Mouse (Mus musculus) MEL (cell line): ENCODE results near the gene Tubgcp3.

ENCODE experiments used
- CHD2 ChIP-seq: IDR thresholded peaks from 2 replicates; pipeline ENCODE4 v1.6.1; 2011; ENCODE audit warnings: low read length, improper control_type of control experiment
- CTCF ChIP-seq, 3 experiments: IDR thresholded peaks in 2 of 3; conservative IDR thresholded peaks in 1 of 3; 2 replicates each; pipeline ENCODE4 v1.5.1; 2011 to 2012; ENCODE audit warnings: low read length in 3 of 3, low read depth in 2 of 3, mild to moderate bottlenecking in 2 of 3, improper control_type of control experiment in 1 of 3, inconsistent platforms in 1 of 3, mixed read lengths in 1 of 3, moderate library complexity in 1 of 3; ENCODE audit not compliant: control insufficient read depth in 1 of 3, insufficient read depth in 1 of 3, poor library complexity in 1 of 3, severe bottlenecking in 1 of 3
- EP300 ChIP-seq, 2 experiments: IDR thresholded peaks; 2 replicates each; pipeline ENCODE4 v1.6.1; 2011; ENCODE audit warnings: improper control_type of control experiment in 2 of 2, low read length in 2 of 2, low read depth in 1 of 2, mild to moderate bottlenecking in 1 of 2
- ETS1 ChIP-seq: IDR thresholded peaks from 2 replicates; pipeline ENCODE4 v1.6.1; 2012; ENCODE audit warnings: low read depth, mild to moderate bottlenecking, inconsistent platforms, low read length, improper control_type of control experiment, moderate library complexity
- GABPA ChIP-seq: IDR thresholded peaks from 2 replicates; pipeline ENCODE4 v1.6.1; 2012; ENCODE audit warnings: low read depth, mild to moderate bottlenecking, inconsistent platforms, low read length, improper control_type of control experiment, moderate library complexity
- HCFC1 ChIP-seq: IDR thresholded peaks from 2 replicates; pipeline ENCODE4 v1.6.1; 2012; ENCODE audit warnings: low read depth, mild to moderate bottlenecking, inconsistent platforms, low read length, improper control_type of control experiment, moderate library complexity
- KAT2A ChIP-seq: conservative IDR thresholded peaks from 2 replicates; pipeline ENCODE4 v1.6.1; 2012; ENCODE audit warnings: low read depth, low read length, improper control_type of control experiment, inconsistent platforms
- MAX ChIP-seq: IDR thresholded peaks from 2 replicates; pipeline ENCODE4 v1.6.1; 2011; ENCODE audit warnings: low read length, improper control_type of control experiment
- NRF1 ChIP-seq: IDR thresholded peaks from 2 replicates; pipeline ENCODE4 v1.6.1; 2014; ENCODE audit warnings: low read depth, mild to moderate bottlenecking, inconsistent platforms, low read length, improper control_type of control experiment, moderate library complexity; ENCODE audit not compliant: poor library complexity, insufficient read depth, severe bottlenecking
- POLR2A ChIP-seq, 2 experiments: IDR thresholded peaks; 2 replicates each; pipeline ENCODE4 v1.6.1; 2011 to 2012; ENCODE audit warnings: low read length in 2 of 2, mild to moderate bottlenecking in 2 of 2, control low read depth in 1 of 2, improper control_type of control experiment in 1 of 2, low read depth in 1 of 2, moderate library complexity in 1 of 2; ENCODE audit not compliant: control insufficient read depth in 1 of 2, insufficient read depth in 1 of 2, poor library complexity in 1 of 2
- POLR2AphosphoS2 ChIP-seq: IDR thresholded peaks from 2 replicates; pipeline ENCODE4 v1.6.1; 2011; ENCODE audit warnings: low read length, improper control_type of control experiment
- RAD21 ChIP-seq: IDR thresholded peaks from 2 replicates; pipeline ENCODE4 v1.6.1; 2011; ENCODE audit warnings: mild to moderate bottlenecking, low read depth, low read length, improper control_type of control experiment
- USF2 ChIP-seq, 2 experiments: IDR thresholded peaks; 2 replicates each; pipeline ENCODE4 v1.6.1; 2011 to 2012; ENCODE audit warnings: improper control_type of control experiment in 2 of 2, low read length in 2 of 2, borderline replicate concordance in 1 of 2, inconsistent platforms in 1 of 2, low read depth in 1 of 2, mild to moderate bottlenecking in 1 of 2; ENCODE audit not compliant: insufficient read depth in 1 of 2

- TF ChIP-seq ETS1 (no peak), MAX (no peak), USF2 (IDR thresholded peaks at IDR 0.05; ENCODE audit: borderline replicate concordance in 1 of 2, insufficient read depth in 1 of 2, low read depth in 1 of 2, low read length in 2 of 2) (no peak), CTCF (IDR thresholded peaks at IDR 0.05 in 2 of 3, conservative IDR thresholded peaks at IDR 0.05 in 1 of 3; ENCODE audit: control insufficient read depth in 1 of 3, insufficient read depth in 1 of 3, low read depth in 2 of 3, low read length in 3 of 3, poor library complexity in 1 of 3, severe bottlenecking in 1 of 3) (no peak), EP300 (IDR thresholded peaks at IDR 0.05; ENCODE audit: low read depth in 1 of 2, low read length in 2 of 2) (no peak), KAT2A (no peak), POLR2A (IDR thresholded peaks at IDR 0.05; ENCODE audit: control insufficient read depth in 1 of 2, insufficient read depth in 1 of 2, low read depth in 1 of 2, low read length in 2 of 2, poor library complexity in 1 of 2) (no peak), CHD2 (no peak), HCFC1 (no peak), POLR2AphosphoS2 (no peak), RAD21 (no peak), GABPA (no peak), NRF1 (no peak)
Measured at GRCm38 (mm10) chr8:12576739-12577138, 95.3 kb downstream of the Tubgcp3 start.
